Mouse (Mus musculus) urinary bladder, postnatal 25 days (tissue): ENCODE data around the gene Cabp4.

Source experiments
- DNase-seq: peaks from one replicate; pipeline ENCODE4 v3.0.0; 2022; ENCODE audit warnings: low spot score

Cabp4 gene

DNA sequence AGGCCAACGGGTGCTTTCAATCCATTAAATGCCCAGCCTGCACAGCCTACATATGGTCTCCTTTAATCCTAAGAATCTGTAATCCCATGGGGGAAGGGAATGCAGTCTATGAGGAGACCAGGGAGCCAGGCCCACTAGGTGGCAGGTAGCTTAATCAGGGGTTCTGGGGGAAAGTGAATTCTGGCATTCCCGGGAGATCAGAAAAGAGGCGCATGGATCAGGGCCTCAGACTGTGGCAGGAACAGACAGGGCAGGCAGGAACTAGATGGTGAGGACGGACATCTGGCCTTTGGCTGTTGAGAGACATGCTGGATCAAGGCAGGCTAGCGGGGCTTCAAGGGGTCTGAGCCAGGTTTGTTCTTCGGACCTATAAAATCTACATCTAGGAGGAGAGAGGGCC lies 42.4 kb downstream of the Cabp4 start:
- no peak for DNase-seq

DNA sequence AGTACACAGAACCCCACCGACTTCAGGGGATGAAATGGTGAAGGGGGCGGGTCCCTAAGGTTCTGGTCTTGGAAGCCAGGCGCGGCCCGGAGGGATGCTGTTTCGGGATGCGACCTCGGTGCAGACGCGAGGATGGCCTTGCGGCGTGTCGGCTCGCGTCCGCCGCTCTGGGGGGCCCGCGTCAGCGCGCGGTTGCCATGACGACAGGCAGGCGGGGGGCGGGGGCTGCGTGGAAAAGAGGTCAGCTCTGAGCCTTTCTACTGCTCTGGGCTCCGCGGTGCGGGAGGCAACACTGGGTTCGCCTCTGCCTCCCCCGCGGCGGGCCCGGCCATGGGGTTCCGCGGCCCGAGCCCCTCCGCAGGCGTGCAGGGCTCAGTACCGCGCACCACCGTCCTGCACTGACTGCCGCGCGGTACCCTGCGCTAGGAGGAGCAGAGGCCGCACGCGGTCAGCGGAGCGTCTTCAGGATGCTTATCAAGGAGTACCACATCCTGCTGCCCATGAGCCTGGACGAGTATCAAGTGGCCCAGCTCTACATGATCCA lies 43.0 kb downstream of the Cabp4 start:
- no peak for DNase-seq

- DNase-seq = peak; percentile 83
Observed at GRCm38 (mm10) chr19:4099837-4100717, 43.8 kb downstream of the Cabp4 start, which contains the start of gene Pitpnm1. Gene Pitpnm1 (plus strand): TSS chr19:4099998.

DNA sequence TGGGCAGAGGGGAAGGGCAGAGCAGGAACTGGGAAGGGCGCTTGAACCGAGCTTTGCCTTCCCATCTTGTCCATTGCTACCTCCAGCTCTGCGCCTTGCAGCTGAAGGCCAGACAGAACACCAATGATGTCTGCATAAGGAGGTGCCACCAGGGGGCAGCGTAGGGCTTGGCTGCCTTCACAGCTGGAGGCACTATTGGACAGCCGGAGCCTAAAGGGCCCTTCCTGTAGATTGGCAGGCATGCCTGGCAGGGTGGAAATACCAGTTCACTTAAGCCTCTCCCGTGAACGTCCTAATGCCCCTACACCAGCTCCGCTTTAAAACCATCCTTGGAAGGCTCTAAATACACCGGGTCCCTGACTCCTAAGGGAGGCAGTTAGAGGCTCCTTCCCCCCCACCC lies 44.8 kb downstream of the Cabp4 start:
- DNase-seq = peak; percentile 90

GRCm38 (mm10) chr19:4098426-4098825 lies 45.4 kb downstream of the Cabp4 start:
- no peak for DNase-seq

DNA sequence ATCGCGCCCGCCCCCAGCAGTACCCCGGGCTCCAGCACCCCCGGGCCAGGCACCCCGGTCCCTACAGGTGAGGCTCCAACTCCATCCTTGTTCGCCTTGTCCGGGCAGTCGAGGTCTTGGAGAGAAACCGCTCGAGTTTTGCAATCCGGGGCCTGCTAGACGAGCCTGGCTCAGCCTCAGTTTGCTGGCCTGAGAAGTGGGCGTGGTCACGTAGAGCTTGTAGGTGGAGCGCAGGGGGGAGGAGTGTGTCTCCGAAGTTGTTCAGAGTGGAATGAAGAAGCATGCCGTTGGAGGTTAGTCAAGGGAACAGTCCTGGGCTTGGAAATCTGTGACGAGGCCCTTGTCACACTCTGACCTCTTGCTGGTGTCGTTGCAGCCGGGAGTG lies 46.4 kb downstream of the Cabp4 start:
- DNase-seq = peak; percentile 83

DNA sequence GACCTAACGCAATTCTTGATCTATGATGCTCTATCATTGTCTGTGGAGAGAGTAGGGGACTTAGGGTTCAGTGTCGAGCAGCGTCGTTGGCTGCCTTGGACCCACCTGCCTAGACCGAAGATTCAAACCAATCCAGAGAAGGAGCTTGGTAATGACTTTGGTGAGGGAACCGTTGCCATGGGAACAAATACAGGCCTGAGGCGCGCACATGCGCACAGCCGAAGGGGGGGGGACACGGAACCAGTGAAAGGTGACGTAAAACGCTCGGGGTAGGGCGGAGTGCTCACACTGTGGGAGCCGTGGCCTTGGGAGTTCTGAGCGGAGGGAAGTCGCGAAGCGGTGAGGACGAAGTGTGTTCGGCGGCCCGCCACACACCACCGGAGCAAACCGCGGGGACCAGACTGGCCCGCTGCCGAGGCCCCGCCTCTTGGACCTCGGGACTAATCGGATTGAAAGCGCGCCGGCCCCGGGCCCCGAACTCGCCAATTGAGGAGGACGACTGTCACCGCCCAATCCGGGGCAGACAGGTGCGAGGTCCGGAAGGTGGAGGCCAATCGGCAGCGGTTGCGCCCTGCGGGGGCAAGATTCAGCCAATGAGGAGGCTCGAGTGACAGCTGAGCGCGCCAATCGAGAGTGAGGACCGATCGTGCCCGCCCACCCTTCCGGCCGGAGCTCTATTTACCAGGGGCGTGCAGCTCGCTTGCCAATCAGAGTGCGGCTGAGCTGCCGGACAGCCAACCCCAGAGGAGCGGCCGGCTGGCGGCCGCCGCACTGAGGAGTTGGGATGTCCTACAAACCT lies 47.0 kb downstream of the Cabp4 start, which contains the start of gene Cdk2ap2:
TSS of gene Cdk2ap2 (plus strand) at position 541 of the 799 bp plus-strand sequence.
- peak; percentile 99 for DNase-seq

GRCm38 (mm10) chr19:4095802-4096201 lies 48.0 kb downstream of the Cabp4 start:
- no peak for DNase-seq

- no peak for DNase-seq
Observed at GRCm38 (mm10) chr19:4094774-4095303, 49.0 kb downstream of the Cabp4 start.

DNA sequence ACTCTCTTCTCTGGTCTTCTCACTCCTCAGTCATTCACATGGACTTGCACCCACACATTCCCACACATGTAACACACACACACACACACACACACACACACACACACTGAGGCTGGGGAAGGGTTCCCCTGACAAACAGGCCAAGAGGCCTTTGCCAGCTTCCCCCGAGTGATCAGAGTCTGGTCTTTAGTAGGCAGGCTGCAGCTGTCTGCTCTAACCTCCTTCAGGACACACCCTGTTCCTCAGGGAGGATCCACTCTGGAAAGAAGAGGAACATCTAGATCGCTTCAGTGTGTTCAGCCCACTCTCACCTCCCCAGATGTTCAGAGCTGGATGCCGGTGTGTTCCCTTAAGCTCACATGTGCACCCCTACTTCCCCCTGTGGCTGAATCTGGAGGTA lies 49.5 kb downstream of the Cabp4 start:
- no peak for DNase-seq

- no peak for DNase-seq
Observed at GRCm38 (mm10) chr19:4093772-4094171, 50.1 kb downstream of the Cabp4 start.

GRCm38 (mm10) chr19:4092750-4093149 lies 51.1 kb downstream of the Cabp4 start:
- DNase-seq = no peak

DNA sequence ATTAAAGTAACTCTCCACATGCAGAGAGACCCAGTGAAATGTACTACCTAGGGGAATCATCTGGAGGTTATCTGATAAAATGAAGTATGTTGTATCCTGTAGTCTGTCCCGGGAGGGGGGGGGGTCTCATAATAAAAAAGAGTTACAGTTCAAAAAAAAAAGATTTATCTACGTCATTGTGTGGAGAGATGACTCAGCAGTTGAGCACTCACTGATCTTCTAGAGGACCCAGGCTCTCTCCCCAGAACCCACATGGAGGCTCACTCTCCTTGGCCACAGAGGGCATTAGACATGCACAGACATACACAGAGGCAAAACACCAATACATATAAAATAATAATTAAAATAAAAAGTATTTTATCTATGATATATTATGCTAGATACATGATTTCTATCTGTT lies 52.5 kb downstream of the Cabp4 start:
- no peak for DNase-seq

- no peak for DNase-seq
Observed at GRCm38 (mm10) chr19:4090446-4090845, 53.4 kb downstream of the Cabp4 start.

DNA sequence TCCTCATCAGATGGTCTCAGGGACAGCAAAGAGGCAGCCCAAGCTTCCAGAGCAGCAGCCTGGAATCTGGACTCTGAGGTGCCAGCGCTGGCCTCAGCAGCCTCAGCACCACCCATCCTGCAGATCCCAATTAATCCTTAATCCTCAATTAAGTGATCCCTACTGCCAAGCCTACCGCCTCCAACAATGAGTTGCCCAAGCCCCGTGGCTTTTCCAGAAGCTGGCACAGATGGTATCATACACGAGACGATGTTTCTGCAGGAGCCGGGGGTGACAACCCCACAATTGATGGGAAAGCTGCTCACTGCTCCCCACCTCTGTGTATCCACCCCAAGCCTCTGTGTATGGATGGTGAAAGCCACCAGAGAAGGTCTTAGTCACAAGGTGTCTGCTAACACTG lies 54.7 kb downstream of the Cabp4 start:
- no peak for DNase-seq

DNA sequence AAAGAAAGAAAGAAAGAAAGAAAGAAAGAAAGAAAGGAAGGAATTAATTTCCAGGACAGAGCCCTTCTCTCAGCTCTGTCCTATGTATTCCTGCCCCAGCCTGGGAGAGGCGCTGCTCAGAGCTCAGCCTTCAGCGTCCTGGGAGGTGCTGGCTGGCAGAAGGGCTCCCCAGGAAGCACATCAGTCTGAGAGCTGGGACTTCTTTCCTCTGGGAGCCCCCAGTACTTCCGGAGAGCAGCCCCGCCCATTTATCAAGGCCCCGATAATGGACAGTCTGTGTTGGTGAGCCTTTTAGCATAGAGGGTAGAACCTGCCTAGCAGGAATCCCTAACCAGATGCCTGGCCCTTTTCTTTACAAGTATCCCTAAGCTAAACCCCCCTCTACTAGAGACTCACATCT lies 55.7 kb downstream of the Cabp4 start:
- DNase-seq = no peak

GRCm38 (mm10) chr19:4087090-4087489 lies 56.7 kb downstream of the Cabp4 start:
- DNase-seq = no peak

DNA sequence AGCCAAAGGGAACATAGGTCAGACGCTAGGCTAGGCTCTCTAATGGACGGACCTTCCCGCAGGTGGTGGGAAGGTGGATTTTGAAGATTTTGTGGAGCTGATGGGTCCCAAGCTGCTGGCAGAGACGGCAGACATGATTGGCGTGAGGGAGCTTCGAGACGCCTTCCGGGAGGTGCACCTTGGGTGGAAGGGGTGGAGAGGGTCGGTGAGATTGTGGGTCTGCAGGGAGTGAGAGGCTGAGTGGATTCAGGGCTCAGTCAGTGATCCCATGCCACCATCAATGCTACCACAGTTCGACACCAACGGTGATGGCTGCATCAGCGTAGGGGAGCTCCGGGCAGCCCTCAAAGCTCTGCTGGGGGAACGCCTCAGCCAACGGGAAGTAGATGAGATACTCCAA lies 57.7 kb downstream of the Cabp4 start:
- no peak for DNase-seq
